Mouse (Mus musculus): ENCODE results near the gene Vrk2.

- no peak for TF ChIP-seq EP300 (IDR thresholded peaks at IDR 0.05; ENCODE audit: low read length)
- no peak for TF ChIP-seq RCOR1 (conservative IDR thresholded peaks at IDR 0.05; ENCODE audit: low read depth, low read length)
- no peak for TF ChIP-seq GABPA (IDR thresholded peaks at IDR 0.05; ENCODE audit: insufficient replicate concordance, low read depth, low read length)
- no peak for TF ChIP-seq CTCF (conservative IDR thresholded peaks at IDR 0.05 in 1 of 2, IDR thresholded peaks at IDR 0.05 in 1 of 2; ENCODE audit: low read depth in 2 of 2, low read length in 2 of 2)
- TF ChIP-seq ELF1 (IDR thresholded peaks at IDR 0.05; ENCODE audit: low read depth, low read length), result no peak
- TF ChIP-seq MAFK (IDR thresholded peaks at IDR 0.05; ENCODE audit: insufficient replicate concordance, low read length), result no peak
- no peak for TF ChIP-seq JUND (conservative IDR thresholded peaks at IDR 0.05; ENCODE audit: low read depth, low read length)
- no peak for TF ChIP-seq CHD1 (IDR thresholded peaks at IDR 0.05; ENCODE audit: low read depth, low read length)
- no peak for TF ChIP-seq POLR2A (IDR thresholded peaks at IDR 0.05; ENCODE audit: low read depth, low read length)
- TF ChIP-seq E2F4 (IDR thresholded peaks at IDR 0.05; ENCODE audit: insufficient replicate concordance, low read depth, low read length), result no peak
- no peak for TF ChIP-seq POLR2AphosphoS2 (IDR thresholded peaks at IDR 0.05; ENCODE audit: low read depth, low read length)
- no peak for TF ChIP-seq MXI1 (IDR thresholded peaks at IDR 0.05; ENCODE audit: low read depth, low read length)
- no peak for TF ChIP-seq CHD2 (IDR thresholded peaks at IDR 0.05; ENCODE audit: low read length)
Observed at GRCm38 (mm10) chr11:26450636-26451035, 143.2 kb downstream of the Vrk2 start.

All from CH12.LX (cell line).